Mouse (Mus musculus) thymus, adult 2 months (tissue): Measurements from ENCODE around the gene Tcp1.

Experiments
- CTCF ChIP-seq: fragments of 200-500 bp; IDR thresholded peaks from 2 replicates; pipeline ENCODE4 v1.5.1; 2012; ENCODE audit warnings: mild to moderate bottlenecking, control low read depth, low read length, moderate library complexity, borderline replicate concordance; ENCODE audit not compliant: control insufficient read depth, poor library complexity, insufficient read depth; ENCODE audit errors: extremely low read depth
- POLR2A ChIP-seq: fragments of 200-500 bp; IDR thresholded peaks from 2 replicates; pipeline ENCODE4 v1.6.1; 2012; ENCODE audit warnings: mild to moderate bottlenecking, low read length, control low read depth, moderate library complexity; ENCODE audit not compliant: control insufficient read depth, poor library complexity, insufficient read depth; ENCODE audit errors: extremely low read depth

- TF ChIP-seq CTCF (peak; percentile 45; the same call in 1 of the 2 replicates), POLR2A (peak; percentile 88)
Measured at GRCm38 (mm10) chr17:12960331-12960873, 44.9 kb downstream of the Tcp1 start, which contains the start of gene Acat2.
